Mouse (Mus musculus) hindbrain, embryonic 13.5 days (tissue): ENCODE measurements around the gene Ctnna2. TPM values are rescaled to one million over a fixed set of nuclear protein-coding genes. Genes with fewer than 3 reads are reported as not detected.

Experiments
- ATAC-seq: fragments of 200-750 bp; cut with Nextera tagmentation; 2 replicates; pipeline ENCODE4 v1.8.0; 2017; ENCODE audit warnings: moderate TSS enrichment; ENCODE audit not compliant: low FRiP score
- H3K27ac ChIP-seq: fragments of 300-500 bp; sonication (generic); 2 replicates; pipeline ENCODE4 v1.5.1; 2015; ENCODE audit warnings: inconsistent platforms, mild to moderate bottlenecking, moderate library complexity
- H3K27me3 ChIP-seq: fragments of 300-500 bp; sonication (generic); 2 replicates; pipeline ENCODE4 v1.6.1; 2015; ENCODE audit warnings: mild to moderate bottlenecking, inconsistent platforms
- H3K36me3 ChIP-seq: fragments of 300-500 bp; sonication (generic); 2 replicates; pipeline ENCODE4 v1.6.1; 2015; ENCODE audit warnings: mild to moderate bottlenecking, inconsistent platforms
- H3K4me1 ChIP-seq: fragments of 300-500 bp; sonication (generic); replicated peaks from 2 replicates; pipeline ENCODE4 v1.6.1; 2015; ENCODE audit warnings: inconsistent platforms
- H3K4me2 ChIP-seq: fragments of 300-500 bp; sonication (generic); 2 replicates; pipeline ENCODE4 v1.6.1; 2015; ENCODE audit warnings: inconsistent platforms, mild to moderate bottlenecking, moderate library complexity
- H3K4me3 ChIP-seq: fragments of 300-500 bp; sonication (generic); 2 replicates; pipeline ENCODE4 v1.5.1; 2015; ENCODE audit warnings: mild to moderate bottlenecking, inconsistent platforms
- H3K9ac ChIP-seq: fragments of 300-500 bp; sonication (generic); 2 replicates; pipeline ENCODE4 v1.6.1; 2015; ENCODE audit warnings: mild to moderate bottlenecking, inconsistent platforms
- H3K9me3 ChIP-seq: fragments of 300-500 bp; sonication (generic); 2 replicates; pipeline ENCODE4 v1.6.1; 2016; ENCODE audit warnings: inconsistent platforms
- WGBS: fragments of 180-500 bp; shearing (Covaris S2); methylation state at CpG from one replicate; pipeline ENCODE4 v1.1.7; 2015; 5-methylcytosine and 5-hydroxymethylcytosine counted together
- polyA plus RNA-seq: library from polyadenylated mRNA; unstranded; fragments of >200 nt; fragmentation: Nextera tagmentation; extraction: Ambion mirVana; gene quantifications from 2 replicates; pipeline ENCODE4 v1.2.1, GENCODE M21; 2015

Ctnna2 gene
- polyA plus RNA-seq, 1 experiment from 2014 or later: 136 TPM

DNA sequence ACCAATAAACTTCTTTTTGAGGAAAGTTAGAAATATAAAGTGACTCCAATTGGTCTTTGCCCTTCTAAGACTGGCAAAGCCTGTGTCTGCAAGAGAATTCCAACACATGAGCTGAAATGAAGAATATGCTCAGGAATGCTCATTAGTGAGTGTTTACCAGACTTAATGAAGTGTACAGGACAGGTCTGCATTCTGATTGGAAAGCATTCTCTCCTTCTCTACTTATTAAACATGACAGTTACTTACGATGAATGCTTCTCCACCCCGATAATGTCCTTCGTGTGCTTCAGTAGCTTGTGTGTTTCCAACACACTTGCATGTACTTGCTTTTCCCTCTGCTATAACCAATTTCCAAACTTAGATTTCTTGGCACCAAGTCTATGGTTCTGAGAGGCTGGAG is 409.6 kb downstream of the Ctnna2 start:
- H3K4me3 ChIP-seq: no peak overlapping the region
- no peaks in the 10 kb centered on the region for H3K9me3 ChIP-seq
- no peak overlapping the region for H3K9ac ChIP-seq
- ATAC-seq: no peak
- WGBS: 77% methylated on average over 3 of the region's 3 CpGs
- H3K4me2 ChIP-seq: no peak overlapping the region
- H3K36me3 ChIP-seq: no peaks in the 10 kb centered on the region
- no peak overlapping the region for H3K27ac ChIP-seq
- H3K27me3 ChIP-seq: no peaks in the 10 kb centered on the region
- no peaks in the 10 kb centered on the region for H3K4me1 ChIP-seq

DNA sequence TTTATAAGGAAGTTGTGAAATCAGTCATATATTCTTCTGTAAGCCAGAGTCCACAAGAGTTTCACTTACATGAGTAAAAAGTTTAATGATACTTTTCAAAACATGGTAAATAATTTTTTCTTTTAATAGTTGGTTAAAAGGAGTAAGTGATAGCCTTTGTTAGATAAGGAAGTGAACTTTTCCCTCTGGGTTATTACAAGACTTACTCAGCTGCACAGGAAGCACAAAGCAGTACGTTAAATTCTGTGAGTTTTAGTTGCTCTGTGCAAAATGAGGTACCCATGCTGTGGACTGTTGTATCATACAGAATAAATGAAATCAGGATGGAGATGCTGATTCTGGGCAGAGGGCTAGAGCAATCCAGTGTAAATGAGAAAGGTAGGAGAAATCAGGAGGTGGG is 423.3 kb downstream of the Ctnna2 start:
- Histone ChIP-seq H3K27ac (no peak overlapping the region), H3K27me3 (no peaks in the 10 kb centered on the region), H3K9ac (no peak overlapping the region), H3K9me3 (no peaks in the 10 kb centered on the region), H3K4me3 (no peak overlapping the region), H3K36me3 (no peaks in the 10 kb centered on the region), H3K4me2 (no peak overlapping the region), H3K4me1 (no peaks in the 10 kb centered on the region)
- 78% methylated on average over 1 of the region's 1 CpGs for WGBS
- ATAC-seq: no peak

DNA sequence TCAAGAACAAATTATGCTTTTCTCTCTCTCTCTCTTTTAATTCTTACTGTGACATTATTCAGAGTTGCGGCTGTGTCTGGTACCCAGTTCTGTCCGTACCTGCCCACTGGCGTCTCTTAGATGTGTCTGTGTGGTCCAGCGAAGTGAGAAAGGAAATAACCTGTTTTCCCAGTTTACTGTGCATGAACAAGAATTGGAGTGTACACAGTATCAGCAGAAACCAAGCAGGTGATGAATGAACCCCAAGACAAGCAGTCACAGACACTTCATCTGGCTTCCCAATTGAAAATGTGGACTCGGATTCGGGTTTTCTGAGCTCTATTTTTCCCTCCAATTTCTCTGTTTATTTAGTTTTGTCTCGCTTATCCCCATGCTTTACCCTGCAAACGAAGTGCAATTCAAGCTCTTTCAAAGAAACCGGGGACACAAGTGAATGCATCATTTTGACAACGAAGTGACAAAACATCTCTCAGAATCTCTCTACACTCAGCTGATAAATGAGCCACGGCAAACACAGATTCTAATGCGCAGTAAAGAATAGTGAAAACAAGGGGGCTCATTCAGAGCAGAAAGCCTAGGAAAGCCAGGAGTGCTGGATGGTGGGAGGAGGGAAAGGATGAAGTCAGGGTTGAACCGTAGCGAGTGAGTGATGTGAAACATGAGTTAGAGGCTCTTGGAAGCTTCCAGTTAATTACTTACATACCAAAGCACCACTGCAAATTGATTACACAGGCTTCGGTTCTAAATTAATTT is 442.3 kb downstream of the Ctnna2 start:
- H3K4me1 ChIP-seq: peaks cover 9% of the 10 kb centered on the region
- H3K9ac ChIP-seq: no peak overlapping the region; the same call in 1 of the 2 replicates
- H3K36me3 ChIP-seq: no peaks in the 10 kb centered on the region
- 30% methylated on average over 15 of the region's 15 CpGs for WGBS
- H3K27ac ChIP-seq: peak overlapping the region; percentile 15
- 0 out of 2 replicates have a peak, but pooled peaks cover 2% of the 10 kb centered on the region for H3K9me3 ChIP-seq
- H3K27me3 ChIP-seq: no peaks in the 10 kb centered on the region
- ATAC-seq: peak; percentile 66; the same call in 1 of the 2 replicates
- peak overlapping the region; percentile 39 for H3K4me2 ChIP-seq
- no peak overlapping the region for H3K4me3 ChIP-seq

DNA sequence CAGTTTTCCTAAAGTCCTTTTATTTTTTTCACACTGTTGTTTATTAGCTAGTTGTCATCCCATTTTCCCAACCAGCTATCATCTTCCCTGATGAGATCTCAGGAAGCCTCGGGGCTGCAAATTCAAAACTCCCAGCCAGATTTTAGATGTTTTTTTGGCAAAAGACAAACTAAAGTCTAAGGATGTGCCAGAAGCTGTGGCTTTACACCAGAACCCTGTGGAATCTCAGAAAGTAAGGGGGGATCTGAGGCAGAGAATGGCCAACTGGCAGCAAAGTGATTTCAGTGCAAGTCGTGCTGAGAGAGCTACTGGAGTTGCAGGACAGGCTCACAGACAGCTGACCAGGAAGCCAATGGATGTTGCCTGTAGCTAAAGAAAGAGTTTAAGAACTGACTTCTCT is 451.9 kb downstream of the Ctnna2 start:
- Histone ChIP-seq H3K9me3 (0 out of 2 replicates have a peak, but pooled peaks cover 2% of the 10 kb centered on the region), H3K4me3 (no peak overlapping the region), H3K27me3 (no peaks in the 10 kb centered on the region), H3K4me1 (no peaks in the 10 kb centered on the region), H3K4me2 (no peak overlapping the region), H3K36me3 (no peaks in the 10 kb centered on the region), H3K27ac (no peak overlapping the region), H3K9ac (no peak overlapping the region)
- no peak for ATAC-seq
- WGBS: 85% methylated on average over 2 of the region's 2 CpGs

DNA sequence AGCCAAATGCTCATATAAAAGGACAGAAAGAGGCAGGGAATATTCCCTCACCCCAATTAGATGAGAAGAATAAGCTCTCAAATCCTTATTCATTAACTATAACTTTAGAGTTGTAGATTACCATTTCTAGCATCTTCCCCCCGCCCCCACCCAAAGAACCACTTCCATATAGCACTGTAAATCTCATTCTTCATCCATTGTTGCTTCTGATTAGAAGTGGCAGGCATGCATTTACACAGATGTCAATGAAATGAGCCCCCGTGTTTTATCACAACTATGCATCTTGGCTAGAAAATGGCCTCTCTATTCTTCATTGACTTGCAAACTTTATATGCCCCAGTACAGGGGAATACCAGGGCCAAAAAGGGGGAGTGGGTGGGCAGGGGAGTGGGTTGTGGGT is 457.7 kb downstream of the Ctnna2 start:
- Histone ChIP-seq H3K4me2 (no peak overlapping the region), H3K9ac (no peak overlapping the region), H3K27me3 (no peaks in the 10 kb centered on the region), H3K36me3 (no peaks in the 10 kb centered on the region), H3K4me3 (no peak overlapping the region), H3K4me1 (no peaks in the 10 kb centered on the region), H3K27ac (no peak overlapping the region), H3K9me3 (no peaks in the 10 kb centered on the region)
- ATAC-seq: no peak
- 68% methylated on average over 2 of the region's 2 CpGs for WGBS

DNA sequence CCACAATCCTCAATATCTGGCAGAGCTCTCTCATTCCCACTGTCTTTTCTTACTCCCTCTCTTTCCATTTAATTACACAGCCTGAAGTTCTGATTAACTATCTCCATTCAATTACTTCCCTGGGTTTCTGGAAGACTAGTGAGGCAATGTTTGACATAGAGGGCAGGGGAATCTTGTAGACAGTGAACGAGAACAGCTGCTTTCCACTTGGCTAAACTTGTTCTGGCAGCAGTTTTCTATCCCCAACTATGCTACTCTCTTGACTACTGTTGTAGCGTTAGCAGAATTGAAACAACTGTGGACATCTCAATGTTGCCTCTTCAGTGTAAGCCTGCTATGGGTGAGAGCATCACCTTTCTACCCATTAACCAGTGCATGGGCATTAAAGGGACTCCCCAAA is 463.0 kb downstream of the Ctnna2 start:
- no peak for ATAC-seq
- no peak overlapping the region for H3K4me3 ChIP-seq
- H3K4me1 ChIP-seq: peaks cover 13% of the 10 kb centered on the region
- H3K36me3 ChIP-seq: no peaks in the 10 kb centered on the region
- no peaks in the 10 kb centered on the region for H3K9me3 ChIP-seq
- WGBS: 64% methylated on average over 2 of the region's 2 CpGs
- H3K27ac ChIP-seq: no peak overlapping the region
- H3K27me3 ChIP-seq: no peaks in the 10 kb centered on the region
- H3K9ac ChIP-seq: no peak overlapping the region
- H3K4me2 ChIP-seq: no peak overlapping the region

DNA sequence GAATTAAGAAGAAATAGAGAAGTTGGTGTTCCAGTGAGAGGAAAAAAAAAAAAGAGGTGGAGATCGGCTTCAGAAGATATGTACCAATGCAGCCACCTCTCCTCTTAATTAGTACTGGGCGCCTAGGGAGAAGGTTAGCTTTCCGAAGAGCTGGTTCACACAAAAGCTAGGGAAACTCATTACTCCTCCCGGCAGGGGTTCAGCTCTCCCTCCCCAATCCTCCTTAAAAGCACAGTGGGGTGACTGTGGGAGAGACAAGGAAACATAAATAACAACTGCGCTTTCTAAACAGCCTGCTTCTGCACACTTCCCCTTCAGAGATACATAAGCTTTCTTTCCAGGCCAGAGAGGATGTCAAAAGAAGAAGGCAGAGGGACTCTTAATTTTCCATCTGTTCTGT is 467.7 kb downstream of the Ctnna2 start:
- H3K4me3 ChIP-seq: no peak overlapping the region
- no peaks in the 10 kb centered on the region for H3K36me3 ChIP-seq
- no peak overlapping the region for H3K4me2 ChIP-seq
- peak overlapping the region; percentile 20 for H3K27ac ChIP-seq
- 5% methylated on average over 5 of the region's 5 CpGs for WGBS
- peaks cover 25% of the 10 kb centered on the region for H3K4me1 ChIP-seq
- peak; percentile 69 for ATAC-seq
- no peaks in the 10 kb centered on the region for H3K9me3 ChIP-seq
- H3K27me3 ChIP-seq: no peaks in the 10 kb centered on the region
- no peak overlapping the region for H3K9ac ChIP-seq

DNA sequence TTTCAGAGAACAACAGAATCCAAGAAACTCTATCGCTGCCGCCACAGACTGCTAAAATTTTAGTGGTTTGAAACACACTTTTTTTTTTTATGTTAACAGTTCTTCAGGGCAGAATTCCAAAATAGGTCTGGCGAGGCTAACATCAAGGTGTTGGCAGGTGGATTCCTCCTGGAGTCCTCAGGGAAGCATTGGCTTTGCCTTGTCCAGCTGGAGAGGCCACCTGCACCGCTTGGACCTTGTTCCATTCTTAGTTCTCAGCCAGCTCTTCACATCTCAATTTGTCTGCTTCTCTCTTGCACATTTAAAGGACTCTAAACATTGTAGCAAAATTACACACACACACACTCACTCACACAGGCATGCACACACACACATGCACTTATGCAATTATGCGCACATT is 487.8 kb downstream of the Ctnna2 start:
- H3K27ac ChIP-seq: no peak overlapping the region
- 92% methylated on average over 5 of the region's 5 CpGs for WGBS
- no peak for ATAC-seq
- H3K4me3 ChIP-seq: no peak overlapping the region
- no peaks in the 10 kb centered on the region for H3K27me3 ChIP-seq
- no peaks in the 10 kb centered on the region for H3K9me3 ChIP-seq
- H3K4me2 ChIP-seq: no peak overlapping the region
- no peaks in the 10 kb centered on the region for H3K4me1 ChIP-seq
- H3K36me3 ChIP-seq: no peaks in the 10 kb centered on the region
- no peak overlapping the region for H3K9ac ChIP-seq

DNA sequence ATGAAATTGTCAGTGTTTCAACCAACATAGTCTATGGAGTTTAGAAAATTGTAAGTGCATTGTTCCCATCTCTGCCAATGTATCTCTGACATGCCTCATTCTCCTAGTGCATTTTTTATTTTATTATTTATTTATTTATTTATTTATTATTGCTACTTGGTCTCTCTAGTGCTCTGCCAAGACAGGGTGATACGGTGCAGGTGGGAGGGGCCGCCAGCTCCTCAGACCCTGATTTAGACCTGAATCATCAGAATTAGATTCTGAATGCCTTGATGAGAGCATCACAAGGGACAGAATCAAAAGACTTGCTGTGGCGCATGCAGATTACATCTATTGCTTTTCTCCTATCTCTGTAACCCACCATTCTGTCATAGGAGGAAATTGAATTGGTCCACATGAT is 492.8 kb downstream of the Ctnna2 start:
- ATAC-seq: peak; percentile 63; the same call in 1 of the 2 replicates
- Histone ChIP-seq H3K27ac (0 out of 2 replicates have a peak overlapping the region, but pooled peaks have one; percentile 32), H3K9me3 (peaks cover 4% of the 10 kb centered on the region; the same call in 1 of the 2 replicates), H3K9ac (no peak overlapping the region), H3K4me2 (no peak overlapping the region), H3K4me3 (no peak overlapping the region), H3K4me1 (no peaks in the 10 kb centered on the region), H3K36me3 (no peaks in the 10 kb centered on the region; the same call in 1 of the 2 replicates), H3K27me3 (no peaks in the 10 kb centered on the region)
- WGBS: 79% methylated on average over 3 of the region's 3 CpGs

DNA sequence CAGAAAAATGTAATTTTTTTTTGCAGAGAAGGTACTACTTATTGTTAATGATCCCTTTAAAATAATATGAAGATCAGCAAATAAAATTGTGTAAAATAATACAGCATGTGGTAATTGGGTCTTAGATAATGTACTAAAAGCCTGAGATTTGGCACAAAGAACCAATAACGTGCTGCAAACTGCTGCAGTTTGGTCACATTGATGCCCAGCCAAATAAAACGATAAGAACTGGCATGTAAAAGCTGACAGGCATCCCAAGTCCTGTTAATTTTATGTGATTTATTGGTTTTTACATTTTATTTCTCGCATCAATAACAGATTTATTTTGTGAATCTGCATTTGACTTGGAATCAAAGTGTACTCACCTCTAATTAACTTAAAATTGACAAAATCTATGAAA is 497.4 kb downstream of the Ctnna2 start:
- Histone ChIP-seq H3K9ac (no peak overlapping the region), H3K9me3 (peaks cover 4% of the 10 kb centered on the region; the same call in 1 of the 2 replicates), H3K4me2 (no peak overlapping the region), H3K36me3 (no peaks in the 10 kb centered on the region; the same call in 1 of the 2 replicates), H3K4me1 (no peaks in the 10 kb centered on the region), H3K27ac (no peak overlapping the region), H3K4me3 (no peak overlapping the region), H3K27me3 (no peaks in the 10 kb centered on the region)
- no peak for ATAC-seq
- WGBS: 86% methylated on average over 3 of the region's 3 CpGs

DNA sequence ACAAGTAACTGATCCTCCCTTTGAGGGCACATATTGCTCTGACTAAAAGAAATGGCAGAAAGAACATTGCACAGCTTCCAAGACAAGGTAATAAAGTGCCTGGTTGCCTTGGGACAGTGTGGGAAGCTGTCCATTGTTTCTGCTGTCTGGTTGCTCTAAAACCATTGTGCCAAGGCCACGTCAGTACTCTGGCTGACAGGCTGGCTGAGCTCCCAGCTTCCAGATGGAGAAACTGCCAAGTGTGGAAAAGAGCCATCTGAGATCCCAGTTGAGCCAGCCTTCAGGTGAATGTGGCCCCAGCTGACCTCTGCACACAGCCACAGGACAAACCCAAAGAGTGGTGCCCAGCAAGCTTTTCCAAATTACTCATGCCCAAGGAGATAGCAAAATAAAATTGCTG is 504.1 kb downstream of the Ctnna2 start:
- no peaks in the 10 kb centered on the region for H3K36me3 ChIP-seq
- no peaks in the 10 kb centered on the region for H3K9me3 ChIP-seq
- H3K4me3 ChIP-seq: no peak overlapping the region
- H3K27me3 ChIP-seq: no peaks in the 10 kb centered on the region
- peak; percentile 43; the same call in 1 of the 2 replicates for ATAC-seq
- H3K9ac ChIP-seq: no peak overlapping the region
- H3K27ac ChIP-seq: no peak overlapping the region
- WGBS: 39% methylated on average over 1 of the region's 1 CpGs
- H3K4me1 ChIP-seq: no peaks in the 10 kb centered on the region
- H3K4me2 ChIP-seq: no peak overlapping the region

DNA sequence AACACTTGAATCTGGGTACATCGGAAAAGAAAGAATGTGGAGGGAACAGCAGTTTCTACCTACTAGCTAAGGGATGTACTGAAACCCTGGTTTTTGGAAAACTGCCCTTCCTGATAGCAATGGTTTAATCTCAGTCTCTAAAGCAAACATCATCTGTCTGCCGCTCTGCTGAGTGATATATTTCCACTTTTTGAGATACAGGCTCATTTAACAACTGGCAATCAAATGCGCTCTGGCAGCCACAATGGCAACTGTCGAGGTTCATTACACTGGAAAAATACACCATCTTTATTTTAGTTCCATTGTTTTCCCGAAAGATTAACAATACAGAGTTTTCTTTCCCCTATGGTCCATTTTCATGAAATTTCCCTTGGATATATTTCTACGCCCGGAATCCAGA is 506.2 kb downstream of the Ctnna2 start:
- Histone ChIP-seq H3K4me3 (no peak overlapping the region), H3K9me3 (no peaks in the 10 kb centered on the region), H3K36me3 (no peaks in the 10 kb centered on the region), H3K27ac (0 out of 2 replicates have a peak overlapping the region, but pooled peaks have one; percentile 23), H3K27me3 (no peaks in the 10 kb centered on the region), H3K4me2 (no peak overlapping the region), H3K9ac (no peak overlapping the region), H3K4me1 (no peaks in the 10 kb centered on the region)
- ATAC-seq: no peak
- WGBS: 69% methylated on average over 7 of the region's 7 CpGs

DNA sequence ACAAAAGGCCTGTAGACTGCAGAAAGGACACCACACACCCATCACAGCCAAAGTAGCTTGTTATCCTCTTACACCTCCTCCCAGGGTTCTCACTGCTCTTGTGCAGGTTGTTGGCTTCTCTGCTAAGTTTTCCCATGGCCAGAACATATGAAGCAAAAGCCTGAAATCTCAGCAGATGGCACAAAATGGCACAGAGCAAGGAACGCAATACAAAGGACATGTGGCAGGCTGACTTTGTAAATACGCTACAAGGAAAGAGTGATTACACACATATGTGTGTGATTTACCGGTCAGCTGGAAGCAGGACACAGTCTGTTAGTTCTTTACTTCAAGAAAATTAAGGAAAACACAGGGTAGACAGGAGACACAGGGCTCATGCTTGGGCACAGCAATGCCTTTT is 511.4 kb downstream of the Ctnna2 start:
- WGBS: 72% methylated on average over 3 of the region's 3 CpGs
- Histone ChIP-seq H3K4me2 (no peak overlapping the region), H3K4me3 (no peak overlapping the region), H3K9me3 (no peaks in the 10 kb centered on the region), H3K36me3 (no peaks in the 10 kb centered on the region), H3K9ac (no peak overlapping the region), H3K27me3 (no peaks in the 10 kb centered on the region), H3K27ac (no peak overlapping the region), H3K4me1 (peaks cover under 1% of the 10 kb centered on the region; the same call in 1 of the 2 replicates)
- ATAC-seq: no peak
